7 mouse cellular contexts compared by ENCODE assay signal in genomic region chr6:100288730-100289035, GRCm38 (mm10). TPM values are rescaled to one million over a fixed set of nuclear protein-coding genes. Genes with fewer than 3 reads are reported as not detected.
A peak's percentile ranks its signal among the peaks of the same experiment; 100 is the strongest.
DNase-seq lines count a peak whose midpoint lies in the region; ATAC-seq and TF ChIP-seq lines count a peak whose summit lies in the region.

No protein-coding gene starts in this region.

- no peak overlapping the region for H3K27ac ChIP-seq in kidney, embryonic 15.5 days
- no peak overlapping the region for H3K27ac ChIP-seq in cerebellum, adult 2 months (ENCODE audit: insufficient read depth, low read length)
- H3K27ac ChIP-seq in limb, embryonic 12.5 days, result no peak overlapping the region

- DNase-seq in kidney, adult 11 months, result no peak
- no peak for DNase-seq in G1E (ENCODE audit: low spot score)
- DNase-seq in cerebellum, adult 2 months, result peak; percentile 20 to 30
- no peak for DNase-seq in gastrocnemius, postnatal 36 days
- DNase-seq in yolk sac, embryonic 10.5 days (ENCODE audit: low spot score), result no peak

- TF ChIP-seq POLR2A in cerebellum, adult 2 months (IDR thresholded peaks at IDR 0.05; ENCODE audit: borderline replicate concordance, insufficient read depth, low read length), result no peak

- H3K36me3 ChIP-seq in kidney, embryonic 15.5 days, result no peaks in the 10 kb centered on the region
- peaks cover 3% of the 10 kb centered on the region for H3K36me3 ChIP-seq in G1E (replicated peaks)
- H3K36me3 ChIP-seq in limb, embryonic 12.5 days, result no peaks in the 10 kb centered on the region

- H3K4me3 ChIP-seq in kidney, embryonic 15.5 days (replicated peaks), result 0 out of 2 replicates have a peak overlapping the region, but pooled peaks have one; percentile 78
- peak overlapping the region; percentile 82; the same call in 1 of the 2 replicates for H3K4me3 ChIP-seq in G1E (ENCODE audit: low read depth, low read length)
- no peak overlapping the region for H3K4me3 ChIP-seq in cerebellum, adult 2 months (replicated peaks; ENCODE audit: insufficient read depth, low read depth, low read length)
- H3K4me3 ChIP-seq in limb, embryonic 12.5 days (replicated peaks), result no peak overlapping the region

- intact Hi-C loops in gastrocnemius, postnatal 36 days (cut with DNase I), result loop anchor here (5.0 to 10.0 kb wide), 4 partner anchors 124 to 486 kb away; no protein-coding TSS in a partner anchor

- H3K4me2 ChIP-seq in kidney, embryonic 15.5 days, result peak overlapping the region; percentile 89; the same call in 1 of the 2 replicates
- peak overlapping the region; percentile 91 for H3K4me2 ChIP-seq in limb, embryonic 12.5 days

- no peak for ATAC-seq in kidney, embryonic 15.5 days (replicated peaks; ENCODE audit: low FRiP score)
- no peak for ATAC-seq in G1E (ENCODE audit: extremely low read depth, insufficient number of reproducible peaks, low FRiP score, poor library complexity, severe bottlenecking)
- no peak for ATAC-seq in limb, embryonic 12.5 days (ENCODE audit: insufficient number of reproducible peaks, insufficient read depth, low FRiP score, low TSS enrichment, low read depth)

- no peak for TF ChIP-seq CTCF in G1E (IDR thresholded peaks at IDR 0.05; ENCODE audit: low read depth, low read length)
- no peak for TF ChIP-seq CTCF in cerebellum, adult 2 months (IDR thresholded peaks at IDR 0.05; ENCODE audit: borderline replicate concordance, insufficient read depth, low read depth, low read length)

- no peaks in the 10 kb centered on the region for H3K9me3 ChIP-seq in kidney, embryonic 15.5 days (replicated peaks)
- H3K9me3 ChIP-seq in G1E (replicated peaks), result no peaks in the 10 kb centered on the region
- no peaks in the 10 kb centered on the region for H3K9me3 ChIP-seq in limb, embryonic 12.5 days

- peaks cover 20% of the 10 kb centered on the region; the same call in 1 of the 2 replicates for H3K27me3 ChIP-seq in kidney, embryonic 15.5 days
- peaks cover 9% of the 10 kb centered on the region for H3K27me3 ChIP-seq in G1E (ENCODE audit: insufficient read depth, low read length)
- no peaks in the 10 kb centered on the region for H3K27me3 ChIP-seq in cerebellum, adult 2 months (ENCODE audit: control insufficient read depth, insufficient read depth, low read length)
- H3K27me3 ChIP-seq in limb, embryonic 12.5 days, result peaks cover 27% of the 10 kb centered on the region

- H3K4me1 ChIP-seq in kidney, embryonic 15.5 days, result peaks cover 24% of the 10 kb centered on the region
- peaks cover 28% of the 10 kb centered on the region for H3K4me1 ChIP-seq in G1E (ENCODE audit: insufficient read depth, low read depth, low read length)
- no peaks in the 10 kb centered on the region; the same call in 1 of the 2 replicates for H3K4me1 ChIP-seq in cerebellum, adult 2 months (ENCODE audit: control insufficient read depth, insufficient read depth, low read length)
- H3K4me1 ChIP-seq in limb, embryonic 12.5 days (replicated peaks), result peaks cover 30% of the 10 kb centered on the region

- H3K9ac ChIP-seq in kidney, embryonic 15.5 days, result no peak overlapping the region
- no peak overlapping the region for H3K9ac ChIP-seq in limb, embryonic 12.5 days (replicated peaks)

- 53% methylated on average over 4 of the region's 4 CpGs for WGBS in kidney, embryonic 15.5 days
- WGBS in cerebellum, adult 2 months, result 46% methylated on average over 4 of the region's 4 CpGs
- whole genome bisulfite sequencing in limb, embryonic 12.5 days, result 51% methylated on average over 4 of the region's 4 CpGs

RNA-seq across cellular contexts. Expression of gene Rybp, which starts 1.4 kb away (rescaled TPM):
- polyA plus RNA-seq in kidney, embryonic 15.5 days (2015; fragmentation: Nextera tagmentation; extraction: Ambion mirVana), result 20.3 and 21.3 TPM in 2 replicates
- total RNA-seq in G1E (2014; fragmentation: Nextera tagmentation), result 31.8 and 33.5 TPM in 2 replicates
- total RNA-seq in G1E (2017), result 19.6 and 26.2 TPM in 2 replicates
- 7.1 and 9.2 TPM in 2 replicates for polyA plus RNA-seq in G1E (2012)
- 30.0 and 31.7 TPM in 2 replicates for polyA plus RNA-seq in cerebellum, adult 2 months (2012; rRNA removed)
- polyA plus RNA-seq in limb, embryonic 12.5 days (2016; fragmentation: Nextera tagmentation; extraction: Ambion mirVana), result 21.7 and 24.7 TPM in 2 replicates
- 1 to 10 TPM; 4.3 to 5.0 TPM for total RNA-seq in gastrocnemius, postnatal 36 days (2021)

Comparison
In these comparisons a context has a peak if more than half of its experiments do, and no peak if none do; other contexts are left out.
1. H3K4me3 ChIP-seq: peak in kidney, embryonic 15.5 days (single experiment) and G1E (single experiment); none in cerebellum, adult 2 months (single experiment) and limb, embryonic 12.5 days (single experiment).
2. DNase-seq: peak in cerebellum, adult 2 months (2 of 2); none in kidney, adult 11 months (single experiment), G1E (single experiment), gastrocnemius, postnatal 36 days (0 of 2) and yolk sac, embryonic 10.5 days (single experiment).